Mouse (Mus musculus) hindbrain, embryonic 16.5 days (tissue): ENCODE measurements at regions not wholly inside any gene's neighbourhood (a gene's known extent, or its start where the extent isn't known, plus 50 kb on each side); places are given as distances from the start of the nearest gene placed in this dataset.

Experiments used
- ATAC-seq: fragments of 200-750 bp; cut with Nextera tagmentation; 2 replicates; pipeline ENCODE4 v1.8.0; 2017; ENCODE audit warnings: moderate TSS enrichment, moderate library complexity
- H3K27ac ChIP-seq: fragments of 300-500 bp; sonication (generic); 2 replicates; pipeline ENCODE4 v1.5.1; 2014; ENCODE audit warnings: low read depth, mild to moderate bottlenecking, control low read depth, low read length, moderate library complexity
- H3K27me3 ChIP-seq: fragments of 300-500 bp; sonication (generic); replicated peaks from 2 replicates; pipeline ENCODE4 v1.6.1; 2014; ENCODE audit warnings: low read length; ENCODE audit not compliant: control insufficient read depth, insufficient read depth
- H3K36me3 ChIP-seq: fragments of 300-500 bp; sonication (generic); 2 replicates; pipeline ENCODE4 v1.6.1; 2014; ENCODE audit warnings: mild to moderate bottlenecking, low read length, moderate library complexity, mixed read lengths; ENCODE audit not compliant: control insufficient read depth, insufficient read depth
- H3K4me1 ChIP-seq: fragments of 300-500 bp; sonication (generic); 2 replicates; pipeline ENCODE4 v1.6.1; 2014; ENCODE audit warnings: low read depth, low read length; ENCODE audit not compliant: control insufficient read depth, insufficient read depth
- H3K4me2 ChIP-seq: fragments of 300-500 bp; sonication (generic); 2 replicates; pipeline ENCODE4 v1.6.1; 2014; ENCODE audit warnings: mild to moderate bottlenecking, low read length, control low read depth, moderate library complexity
- H3K4me3 ChIP-seq: fragments of 300-500 bp; sonication (generic); 2 replicates; pipeline ENCODE4 v1.5.1; 2014; ENCODE audit warnings: mild to moderate bottlenecking, low read length, control low read depth, moderate library complexity
- H3K9ac ChIP-seq: fragments of 300-500 bp; sonication (generic); 2 replicates; pipeline ENCODE4 v1.6.1; 2014; ENCODE audit warnings: low read depth, mild to moderate bottlenecking, control low read depth, low read length, moderate library complexity
- H3K9me3 ChIP-seq: fragments of 300-500 bp; sonication (generic); 2 replicates; pipeline ENCODE4 v1.6.1; 2014; ENCODE audit warnings: mild to moderate bottlenecking, low read length, moderate library complexity; ENCODE audit not compliant: control insufficient read depth
- WGBS: fragments of 180-500 bp; shearing (Covaris S2); extraction: QIAGEN DNeasy Blood & Tissue Kit; methylation state at CpG from one replicate; pipeline ENCODE4 v1.1.7; 2014; 5-methylcytosine and 5-hydroxymethylcytosine counted together

- Histone ChIP-seq H3K4me1 (peaks cover 4% of the 10 kb centered on the region), H3K36me3 (no peaks in the 10 kb centered on the region), H3K27me3 (no peaks in the 10 kb centered on the region), H3K9ac (no peak overlapping the region), H3K27ac (no peak overlapping the region), H3K9me3 (no peaks in the 10 kb centered on the region), H3K4me2 (no peak overlapping the region), H3K4me3 (no peak overlapping the region)
- ATAC-seq = no peak
- WGBS = 59% methylated on average over 5 of the region's 5 CpGs
These were observed 255.6 kb upstream of the Gm5148 start for GRCm38 (mm10) chr3:37979871-37980270.

GRCm38 (mm10) chr3:37978481-37978880, 254.2 kb upstream of the Gm5148 start:
- WGBS = 35% methylated on average over 6 of the region's 6 CpGs
- H3K4me2 ChIP-seq = no peak overlapping the region
- H3K4me3 ChIP-seq = no peak overlapping the region
- no peak overlapping the region for H3K9ac ChIP-seq
- H3K27ac ChIP-seq = no peak overlapping the region
- no peaks in the 10 kb centered on the region for H3K36me3 ChIP-seq
- peaks cover 4% of the 10 kb centered on the region for H3K4me1 ChIP-seq
- H3K27me3 ChIP-seq = no peaks in the 10 kb centered on the region
- no peaks in the 10 kb centered on the region for H3K9me3 ChIP-seq
- ATAC-seq = no peak

- H3K4me3 ChIP-seq = no peak overlapping the region
- WGBS = 76% methylated on average over 3 of the region's 3 CpGs
- H3K27ac ChIP-seq = no peak overlapping the region
- H3K36me3 ChIP-seq = no peaks in the 10 kb centered on the region
- H3K4me2 ChIP-seq = no peak overlapping the region
- H3K27me3 ChIP-seq = no peaks in the 10 kb centered on the region
- H3K9me3 ChIP-seq = no peaks in the 10 kb centered on the region
- ATAC-seq = no peak
- H3K4me1 ChIP-seq = peaks cover 4% of the 10 kb centered on the region
- H3K9ac ChIP-seq = no peak overlapping the region
These were observed 253.2 kb upstream of the Gm5148 start for GRCm38 (mm10) chr3:37977453-37977852.

GRCm38 (mm10) chr3:37976566-37976965, 252.3 kb upstream of the Gm5148 start:
- Histone ChIP-seq H3K4me2 (peak overlapping the region; percentile 45), H3K4me3 (peak overlapping the region; percentile 26; the same call in 1 of the 2 replicates), H3K36me3 (no peaks in the 10 kb centered on the region), H3K27me3 (no peaks in the 10 kb centered on the region), H3K27ac (no peak overlapping the region), H3K4me1 (peaks cover 4% of the 10 kb centered on the region), H3K9ac (no peak overlapping the region; the same call in 1 of the 2 replicates), H3K9me3 (no peaks in the 10 kb centered on the region)
- peak; percentile 75 for ATAC-seq
- 32% methylated on average over 13 of the region's 13 CpGs for WGBS

- Histone ChIP-seq H3K9me3 (no peaks in the 10 kb centered on the region), H3K27ac (no peak overlapping the region), H3K4me1 (peaks cover 4% of the 10 kb centered on the region), H3K4me3 (no peak overlapping the region), H3K4me2 (no peak overlapping the region), H3K36me3 (no peaks in the 10 kb centered on the region), H3K9ac (no peak overlapping the region), H3K27me3 (no peaks in the 10 kb centered on the region)
- ATAC-seq = 0 out of 2 replicates have a peak, but pooled peaks have one; percentile 24
- WGBS = 45% methylated on average over 11 of the region's 11 CpGs
These were observed 251.0 kb upstream of the Gm5148 start for GRCm38 (mm10) chr3:37975194-37975756.

- WGBS = 83% methylated on average over 3 of the region's 3 CpGs
These were observed 248.6 kb upstream of the Gm5148 start for GRCm38 (mm10) chr3:37972931-37973330.

GRCm38 (mm10) chr3:37971240-37971639, 246.9 kb upstream of the Gm5148 start:
- Histone ChIP-seq H3K4me3 (no peak overlapping the region), H3K9ac (no peak overlapping the region), H3K27me3 (no peaks in the 10 kb centered on the region), H3K4me1 (no peaks in the 10 kb centered on the region; the same call in 1 of the 2 replicates), H3K36me3 (no peaks in the 10 kb centered on the region), H3K4me2 (no peak overlapping the region), H3K9me3 (no peaks in the 10 kb centered on the region), H3K27ac (no peak overlapping the region)
- WGBS = 69% methylated on average over 2 of the region's 2 CpGs
- no peak for ATAC-seq

More at GRCm38 (mm10) chr3:37972931-37973330, 248.6 kb upstream of the Gm5148 start:
- Histone ChIP-seq H3K4me3 (no peak overlapping the region), H3K4me1 (peaks cover 4% of the 10 kb centered on the region), H3K9ac (no peak overlapping the region), H3K36me3 (no peaks in the 10 kb centered on the region), H3K4me2 (no peak overlapping the region), H3K27me3 (no peaks in the 10 kb centered on the region), H3K9me3 (no peaks in the 10 kb centered on the region), H3K27ac (no peak overlapping the region)
- ATAC-seq = no peak

GRCm38 (mm10) chr3:37968654-37969053, 244.4 kb upstream of the Gm5148 start:
- Histone ChIP-seq H3K4me1 (no peaks in the 10 kb centered on the region), H3K4me2 (no peak overlapping the region), H3K9ac (no peak overlapping the region), H3K27ac (no peak overlapping the region), H3K27me3 (no peaks in the 10 kb centered on the region), H3K9me3 (no peaks in the 10 kb centered on the region), H3K4me3 (no peak overlapping the region), H3K36me3 (no peaks in the 10 kb centered on the region)
- ATAC-seq = no peak

GRCm38 (mm10) chr3:37965221-37965620, 240.9 kb upstream of the Gm5148 start:
- no peak for ATAC-seq
- Histone ChIP-seq H3K27me3 (no peaks in the 10 kb centered on the region), H3K27ac (no peak overlapping the region), H3K9me3 (no peaks in the 10 kb centered on the region), H3K4me3 (no peak overlapping the region), H3K36me3 (no peaks in the 10 kb centered on the region), H3K4me1 (no peaks in the 10 kb centered on the region), H3K9ac (no peak overlapping the region), H3K4me2 (no peak overlapping the region)
- WGBS = 95% methylated on average over 4 of the region's 4 CpGs

- Histone ChIP-seq H3K4me3 (no peak overlapping the region), H3K9me3 (no peaks in the 10 kb centered on the region)
- ATAC-seq = no peak
These were observed 239.8 kb upstream of the Gm5148 start for GRCm38 (mm10) chr3:37964083-37964482.

More at GRCm38 (mm10) chr3:37964083-37964482, 239.8 kb upstream of the Gm5148 start:
- Histone ChIP-seq H3K4me1 (no peaks in the 10 kb centered on the region), H3K9ac (no peak overlapping the region), H3K27me3 (no peaks in the 10 kb centered on the region), H3K27ac (no peak overlapping the region), H3K4me2 (no peak overlapping the region), H3K36me3 (no peaks in the 10 kb centered on the region)
- WGBS = 86% methylated on average over 5 of the region's 5 CpGs
